19 mouse cellular contexts compared by ENCODE assay signal in genomic region chr11:33845931-33846330, GRCm38 (mm10).
A peak's percentile ranks its signal among the peaks of the same experiment; 100 is the strongest.
DNase-seq lines count a peak whose midpoint lies in the region; ATAC-seq and TF ChIP-seq lines count a peak whose summit lies in the region.
"Had no signal": no experiment of that assay in that cellular context is flagged by ENCODE, and none has a peak within 500 bp of the region (broad histone marks: within the 10 kb centered on the region; RNA-seq: fewer than 3 reads in every experiment).

No protein-coding gene starts in this region.

- H3K27ac ChIP-seq in gastrocnemius, adult 2 months = no peak overlapping the region
- H3K27ac ChIP-seq in layer of hippocampus, adult 2 months = no peak overlapping the region
- no peak overlapping the region for H3K27ac ChIP-seq in midbrain, embryonic 11.5 days (ENCODE audit: low read depth, low read length)
- H3K27ac ChIP-seq in midbrain, embryonic 10.5 days (replicated peaks) = no peak overlapping the region
- H3K27ac ChIP-seq: embryonic facial prominence, embryonic 10.5 days; forebrain, embryonic 13.5 days; heart, adult 2 months; heart, embryonic 15.5 days; hindbrain, embryonic 14.5 days had no signal

- peak; percentile 5; the same call in 1 of the 2 replicates for TF ChIP-seq CTCF in gastrocnemius, adult 2 months (IDR thresholded peaks at IDR 0.05)
- peak; percentile 55 for TF ChIP-seq CTCF in layer of hippocampus, adult 2 months (conservative IDR thresholded peaks at IDR 0.05)

- no peaks in the 10 kb centered on the region for H3K36me3 ChIP-seq in midbrain, embryonic 11.5 days (ENCODE audit: control insufficient read depth, insufficient read depth, low read length)
- H3K36me3 ChIP-seq in midbrain, embryonic 10.5 days = no peaks in the 10 kb centered on the region
- H3K36me3 ChIP-seq: embryonic facial prominence, embryonic 10.5 days; heart, embryonic 15.5 days had no signal

- intact Hi-C loops in gastrocnemius, adult 2 months (cut with DNase I) = no loop called here
- intact Hi-C loops in gastrocnemius, postnatal 14 days (cut with DNase I; ENCODE audit: low total_unique reads) = no loop called here

- no peaks in the 10 kb centered on the region for H3K9me3 ChIP-seq in midbrain, embryonic 11.5 days (ENCODE audit: control insufficient read depth, low read length)
- no peaks in the 10 kb centered on the region for H3K9me3 ChIP-seq in midbrain, embryonic 10.5 days (replicated peaks)
- H3K9me3 ChIP-seq: embryonic facial prominence, embryonic 10.5 days; forebrain, embryonic 13.5 days; heart, embryonic 15.5 days had no signal

- no peak for ATAC-seq in midbrain, embryonic 11.5 days (ENCODE audit: low FRiP score)
- ATAC-seq: forebrain, embryonic 13.5 days had no signal

- H3K9ac ChIP-seq in midbrain, embryonic 11.5 days (ENCODE audit: low read length) = no peak overlapping the region
- H3K9ac ChIP-seq: forebrain, embryonic 13.5 days; heart, embryonic 15.5 days; hindbrain, embryonic 14.5 days had no signal

- no peak for DNase-seq in gastrocnemius, adult 2 months
- no peak for DNase-seq in gastrocnemius, postnatal 14 days
- no peak for DNase-seq in layer of hippocampus, adult 2 months (ENCODE audit: low spot score in 2 of 2)
- DNase-seq in layer of hippocampus, postnatal 36 days = no peak
- peak; percentile 66 for DNase-seq in midbrain, embryonic 11.5 days (ENCODE audit: low spot score, missing footprints)
- no peak for DNase-seq in midbrain, embryonic 10.5 days (ENCODE audit: low spot score)
- no peak for DNase-seq in adrenal gland, postnatal 14 days
- DNase-seq: adrenal gland, adult 2 months; adrenal gland, postnatal 36 days; cerebellum, adult 11 months; cerebellum, adult 9-10 months; gastrocnemius, postnatal 10 days; heart, adult 2 months; heart, postnatal 14 days had no signal

- 63% methylated on average over 5 of the region's 5 CpGs for WGBS in midbrain, embryonic 11.5 days
- 63% methylated on average over 5 of the region's 5 CpGs for WGBS in midbrain, embryonic 10.5 days

- no peaks in the 10 kb centered on the region; the same call in 1 of the 2 replicates for H3K4me1 ChIP-seq in midbrain, embryonic 11.5 days (ENCODE audit: control insufficient read depth, insufficient read depth, low read length)
- H3K4me1 ChIP-seq in midbrain, embryonic 10.5 days = peaks cover 31% of the 10 kb centered on the region

- no peak overlapping the region for H3K4me2 ChIP-seq in midbrain, embryonic 11.5 days
- H3K4me2 ChIP-seq: forebrain, embryonic 13.5 days; heart, embryonic 11.5 days; heart, embryonic 15.5 days; hindbrain, embryonic 14.5 days had no signal

- H3K27me3 ChIP-seq in midbrain, embryonic 11.5 days (ENCODE audit: control insufficient read depth, insufficient read depth, low read length) = peaks cover 4% of the 10 kb centered on the region; the same call in 1 of the 2 replicates
- peaks cover 45% of the 10 kb centered on the region for H3K27me3 ChIP-seq in midbrain, embryonic 10.5 days (ENCODE audit: low read depth, poor library complexity, severe bottlenecking)

- H3K4me3 ChIP-seq in gastrocnemius, adult 2 months = no peak overlapping the region
- H3K4me3 ChIP-seq in layer of hippocampus, adult 2 months = no peak overlapping the region
- no peak overlapping the region for H3K4me3 ChIP-seq in midbrain, embryonic 11.5 days (ENCODE audit: low read depth, low read length)
- no peak overlapping the region for H3K4me3 ChIP-seq in midbrain, embryonic 10.5 days
- H3K4me3 ChIP-seq: embryonic facial prominence, embryonic 10.5 days; forebrain, embryonic 13.5 days; heart, adult 2 months; heart, embryonic 15.5 days had no signal
